Mouse (Mus musculus) stomach, embryonic 14.5 days (tissue): Measurements from ENCODE around the gene Slc18a2. TPM values are rescaled to one million over a fixed set of nuclear protein-coding genes. Genes with fewer than 3 reads are reported as not detected.

Experiments
- ATAC-seq: fragments of 200-750 bp; cut with Nextera tagmentation; 2 replicates; pipeline ENCODE4 v1.8.0; 2017; ENCODE audit warnings: low read depth, moderate TSS enrichment; ENCODE audit not compliant: insufficient number of reproducible peaks, insufficient read depth, low FRiP score
- H3K27ac ChIP-seq: fragments of 300-500 bp; sonication (generic); 2 replicates; pipeline ENCODE4 v1.5.1; 2014; ENCODE audit warnings: mild to moderate bottlenecking, low read length, moderate library complexity, mixed read lengths
- H3K27me3 ChIP-seq: fragments of 300-500 bp; sonication (generic); 2 replicates; pipeline ENCODE4 v1.6.1; 2014; ENCODE audit warnings: low read length, control low read depth, mixed read lengths; ENCODE audit not compliant: control insufficient read depth, insufficient read depth
- H3K36me3 ChIP-seq: fragments of 300-500 bp; sonication (generic); 2 replicates; pipeline ENCODE4 v1.6.1; 2014; ENCODE audit warnings: mild to moderate bottlenecking, control low read depth, low read length, moderate library complexity, mixed read lengths; ENCODE audit not compliant: control insufficient read depth, insufficient read depth
- H3K4me1 ChIP-seq: fragments of 300-500 bp; sonication (generic); 2 replicates; pipeline ENCODE4 v1.6.1; 2014; ENCODE audit warnings: low read length, control low read depth, mixed read lengths; ENCODE audit not compliant: control insufficient read depth, insufficient read depth
- H3K4me2 ChIP-seq: fragments of 300-500 bp; sonication (generic); replicated peaks from 2 replicates; pipeline ENCODE4 v1.6.1; 2014; ENCODE audit warnings: low read depth, low read length, control low read depth
- H3K4me3 ChIP-seq: fragments of 300-500 bp; sonication (generic); 2 replicates; pipeline ENCODE4 v1.5.1; 2014; ENCODE audit warnings: low read depth, low read length, control low read depth
- H3K9ac ChIP-seq: fragments of 300-500 bp; sonication (generic); replicated peaks from 2 replicates; pipeline ENCODE4 v1.6.1; 2014; ENCODE audit warnings: low read depth, mild to moderate bottlenecking, control low read depth, low read length, moderate library complexity, mixed read lengths
- H3K9me3 ChIP-seq: fragments of 300-500 bp; sonication (generic); 2 replicates; pipeline ENCODE4 v1.6.1; 2016; ENCODE audit warnings: low read depth, low read length, control low read depth; ENCODE audit not compliant: control insufficient read depth
- WGBS: fragments of 180-500 bp; shearing (Covaris S2); extraction: QIAGEN DNeasy Blood & Tissue Kit; methylation state at CpG from one replicate; pipeline ENCODE4 v1.1.7; 2014; 5-methylcytosine and 5-hydroxymethylcytosine counted together
- polyA plus RNA-seq: library from polyadenylated mRNA; unstranded; fragments of >200 nt; fragmentation: Nextera tagmentation; extraction: Ambion mirVana; gene quantifications from 2 replicates; pipeline ENCODE4 v1.2.1, GENCODE M21; 2014

The Slc18a2 gene
- polyA plus RNA-seq, 1 experiment from 2014 or later, result 15.2 TPM

- ATAC-seq, result no peak
- Histone ChIP-seq H3K9me3 (no peaks in the 10 kb centered on the region), H3K36me3 (no peaks in the 10 kb centered on the region), H3K27ac (no peak overlapping the region), H3K9ac (no peak overlapping the region), H3K4me1 (no peaks in the 10 kb centered on the region), H3K4me3 (no peak overlapping the region), H3K27me3 (no peaks in the 10 kb centered on the region), H3K4me2 (no peak overlapping the region)
Measured at GRCm38 (mm10) chr19:59289042-59289441, 28.3 kb downstream of the Slc18a2 start.

GRCm38 (mm10) chr19:59289811-59290210 is 29.1 kb downstream of the Slc18a2 start:
- H3K27ac ChIP-seq, result no peak overlapping the region
- H3K4me1 ChIP-seq, result no peaks in the 10 kb centered on the region
- WGBS, result 77% methylated on average over 6 of the region's 6 CpGs
- ATAC-seq, result no peak
- no peak overlapping the region for H3K4me3 ChIP-seq
- H3K36me3 ChIP-seq, result no peaks in the 10 kb centered on the region
- no peaks in the 10 kb centered on the region for H3K9me3 ChIP-seq
- H3K4me2 ChIP-seq, result no peak overlapping the region
- H3K27me3 ChIP-seq, result no peaks in the 10 kb centered on the region
- H3K9ac ChIP-seq, result no peak overlapping the region

GRCm38 (mm10) chr19:59292183-59292839 is 31.6 kb downstream of the Slc18a2 start:
- no peaks in the 10 kb centered on the region for H3K4me1 ChIP-seq
- H3K27ac ChIP-seq, result no peak overlapping the region
- no peak overlapping the region for H3K4me3 ChIP-seq
- no peaks in the 10 kb centered on the region for H3K27me3 ChIP-seq
- H3K9me3 ChIP-seq, result no peaks in the 10 kb centered on the region
- H3K4me2 ChIP-seq, result no peak overlapping the region
- no peak overlapping the region for H3K9ac ChIP-seq
- no peaks in the 10 kb centered on the region for H3K36me3 ChIP-seq
- 76% methylated on average over 5 of the region's 5 CpGs for WGBS
- no peak for ATAC-seq

GRCm38 (mm10) chr19:59315308-59315707 is 54.6 kb downstream of the Slc18a2 start:
- H3K27me3 ChIP-seq, result no peaks in the 10 kb centered on the region
- no peaks in the 10 kb centered on the region for H3K4me1 ChIP-seq
- no peak overlapping the region for H3K27ac ChIP-seq
- no peaks in the 10 kb centered on the region for H3K9me3 ChIP-seq
- no peak overlapping the region for H3K4me2 ChIP-seq
- no peak overlapping the region for H3K9ac ChIP-seq
- H3K4me3 ChIP-seq, result no peak overlapping the region
- ATAC-seq, result no peak
- no peaks in the 10 kb centered on the region; the same call in 1 of the 2 replicates for H3K36me3 ChIP-seq

GRCm38 (mm10) chr19:59316571-59316970 is 55.9 kb downstream of the Slc18a2 start:
- no peaks in the 10 kb centered on the region for H3K4me1 ChIP-seq
- H3K27ac ChIP-seq, result no peak overlapping the region
- H3K9me3 ChIP-seq, result no peaks in the 10 kb centered on the region
- H3K36me3 ChIP-seq, result no peaks in the 10 kb centered on the region; the same call in 1 of the 2 replicates
- no peaks in the 10 kb centered on the region for H3K27me3 ChIP-seq
- no peak overlapping the region for H3K4me3 ChIP-seq
- H3K4me2 ChIP-seq, result no peak overlapping the region
- ATAC-seq, result no peak
- no peak overlapping the region for H3K9ac ChIP-seq

GRCm38 (mm10) chr19:59321990-59322389 is 61.3 kb downstream of the Slc18a2 start, which contains the start of gene Rps12-ps3:
Rps12-ps3 (plus strand) TSS chr19:59322290.
- H3K4me1 ChIP-seq, result no peaks in the 10 kb centered on the region
- no peaks in the 10 kb centered on the region for H3K27me3 ChIP-seq
- no peaks in the 10 kb centered on the region for H3K9me3 ChIP-seq
- ATAC-seq, result no peak
- H3K27ac ChIP-seq, result no peak within 1 kb of the TSS
- no peak within 1 kb of the TSS for H3K4me2 ChIP-seq
- H3K4me3 ChIP-seq, result no peak within 1 kb of the TSS
- peaks cover 6% of the 10 kb centered on the region; the same call in 1 of the 2 replicates for H3K36me3 ChIP-seq
- WGBS, result 97% methylated on average over 7 of the region's 14 CpGs
- no peak within 1 kb of the TSS for H3K9ac ChIP-seq

GRCm38 (mm10) chr19:59330816-59331225 is 70.1 kb downstream of the Slc18a2 start:
- no peaks in the 10 kb centered on the region for H3K4me1 ChIP-seq
- no peak overlapping the region for H3K4me3 ChIP-seq
- no peak overlapping the region for H3K27ac ChIP-seq
- peaks cover 3% of the 10 kb centered on the region; the same call in 1 of the 2 replicates for H3K36me3 ChIP-seq
- no peak overlapping the region for H3K9ac ChIP-seq
- no peak overlapping the region for H3K4me2 ChIP-seq
- H3K27me3 ChIP-seq, result no peaks in the 10 kb centered on the region
- no peak for ATAC-seq
- H3K9me3 ChIP-seq, result no peaks in the 10 kb centered on the region

- Histone ChIP-seq H3K4me2 (no peak overlapping the region), H3K4me3 (no peak overlapping the region), H3K27ac (no peak overlapping the region), H3K36me3 (no peaks in the 10 kb centered on the region), H3K9me3 (no peaks in the 10 kb centered on the region), H3K9ac (no peak overlapping the region), H3K4me1 (0 out of 2 replicates have a peak, but pooled peaks cover 2% of the 10 kb centered on the region), H3K27me3 (no peaks in the 10 kb centered on the region)
- ATAC-seq, result no peak
- WGBS, result 92% methylated on average over 1 of the region's 1 CpGs
Measured at GRCm38 (mm10) chr19:59336655-59337054, 76.0 kb downstream of the Slc18a2 start.
